Mouse (Mus musculus) frontal cortex, postnatal 14 days (tissue): ENCODE results near the gene 1700010B08Rik.
A peak's percentile ranks its signal among the peaks of the same experiment; 100 is the strongest.

Experiments
- DNase-seq, 2 experiments: peaks; one replicate each; pipeline ENCODE4 v3.0.0; 2022; ENCODE audit warnings: low spot score in 2 of 2

1700010B08Rik gene

GRCm38 (mm10) chr2:173722251-173722857, 3.1 kb downstream of the 1700010B08Rik start:
- DNase-seq = no peak

- no peak for DNase-seq
Measured at GRCm38 (mm10) chr2:173724382-173724781, 5.2 kb downstream of the 1700010B08Rik start.

- DNase-seq = no peak
Measured at GRCm38 (mm10) chr2:173724940-173725807, 6.0 kb downstream of the 1700010B08Rik start.

- DNase-seq = no peak
Measured at GRCm38 (mm10) chr2:173725819-173726218, 6.6 kb downstream of the 1700010B08Rik start.

GRCm38 (mm10) chr2:173730444-173730966, 11.3 kb downstream of the 1700010B08Rik start:
- no peak for DNase-seq

- no peak for DNase-seq
Measured at GRCm38 (mm10) chr2:173734426-173734825, 15.2 kb downstream of the 1700010B08Rik start.

- peak; percentile 97 to 100 for DNase-seq
Measured at GRCm38 (mm10) chr2:173737222-173737989, 18.2 kb downstream of the 1700010B08Rik start, which contains the start of gene Vapb. TSS of gene Vapb (plus strand) at chr2:173737511.

- DNase-seq = no peak
Measured at GRCm38 (mm10) chr2:173738232-173738631, 19.0 kb downstream of the 1700010B08Rik start.

- DNase-seq = no peak
Measured at GRCm38 (mm10) chr2:173739107-173739506, 19.9 kb downstream of the 1700010B08Rik start.

- no peak for DNase-seq
Measured at GRCm38 (mm10) chr2:173742090-173742489, 22.9 kb downstream of the 1700010B08Rik start.

- no peak for DNase-seq
Measured at GRCm38 (mm10) chr2:173742744-173743143, 23.5 kb downstream of the 1700010B08Rik start.

GRCm38 (mm10) chr2:173744070-173744815, 25.0 kb downstream of the 1700010B08Rik start:
- no peak for DNase-seq

- no peak for DNase-seq
Measured at GRCm38 (mm10) chr2:173748961-173749659, 29.9 kb downstream of the 1700010B08Rik start.

- DNase-seq = no peak
Measured at GRCm38 (mm10) chr2:173755433-173756144, 36.4 kb downstream of the 1700010B08Rik start.

- DNase-seq = no peak
Measured at GRCm38 (mm10) chr2:173757624-173758155, 38.5 kb downstream of the 1700010B08Rik start.

- no peak for DNase-seq
Measured at GRCm38 (mm10) chr2:173760607-173761006, 41.4 kb downstream of the 1700010B08Rik start.

GRCm38 (mm10) chr2:173764629-173765028, 45.4 kb downstream of the 1700010B08Rik start:
- no peak for DNase-seq

- DNase-seq = no peak
Measured at GRCm38 (mm10) chr2:173767959-173768595, 48.9 kb downstream of the 1700010B08Rik start.

- no peak for DNase-seq
Measured at GRCm38 (mm10) chr2:173769183-173769582, 50.0 kb downstream of the 1700010B08Rik start.
